Mouse (Mus musculus) lung, embryonic 15.5 days (tissue): Measurements from ENCODE around the gene Pink1. TPM values are rescaled to one million over a fixed set of nuclear protein-coding genes. Genes with fewer than 3 reads are reported as not detected.
"Not testable (repeated sequence)": the region's sequence is repeated elsewhere in the genome, so short reads cannot be mapped to it uniquely, and the experiment has no call there.

ENCODE experiments used
- ATAC-seq: fragments of 200-750 bp; cut with Nextera tagmentation; 2 replicates; pipeline ENCODE4 v1.8.0; 2017; ENCODE audit warnings: moderate number of reproducible peaks, borderline replicate concordance; ENCODE audit not compliant: low FRiP score, low TSS enrichment; ENCODE audit errors: extremely low read depth
- H3K27ac ChIP-seq: fragments of 300-500 bp; sonication (generic); 2 replicates; pipeline ENCODE4 v1.5.1; 2015; ENCODE audit warnings: moderate library complexity, mild to moderate bottlenecking, inconsistent platforms
- H3K27me3 ChIP-seq: fragments of 300-500 bp; sonication (generic); 2 replicates; pipeline ENCODE4 v1.6.1; 2015; ENCODE audit warnings: inconsistent platforms
- H3K36me3 ChIP-seq: fragments of 300-500 bp; sonication (generic); 2 replicates; pipeline ENCODE4 v1.6.1; 2015; ENCODE audit warnings: inconsistent platforms
- H3K4me1 ChIP-seq: fragments of 300-500 bp; sonication (generic); 2 replicates; pipeline ENCODE4 v1.6.1; 2015; ENCODE audit warnings: inconsistent platforms
- H3K4me2 ChIP-seq: fragments of 300-500 bp; sonication (generic); 2 replicates; pipeline ENCODE4 v1.6.1; 2015; ENCODE audit warnings: inconsistent platforms, mild to moderate bottlenecking, moderate library complexity
- H3K4me3 ChIP-seq: fragments of 300-500 bp; sonication (generic); 2 replicates; pipeline ENCODE4 v1.5.1; 2015; ENCODE audit warnings: mild to moderate bottlenecking, inconsistent platforms
- H3K9ac ChIP-seq: fragments of 300-500 bp; sonication (generic); 2 replicates; pipeline ENCODE4 v1.6.1; 2015; ENCODE audit warnings: inconsistent platforms
- H3K9me3 ChIP-seq: fragments of 300-500 bp; sonication (generic); 2 replicates; pipeline ENCODE4 v1.6.1; 2016; ENCODE audit warnings: inconsistent platforms
- WGBS: fragments of 180-500 bp; shearing (Covaris S2); methylation state at CpG from one replicate; pipeline ENCODE4 v1.1.7; 2015; 5-methylcytosine and 5-hydroxymethylcytosine counted together
- polyA plus RNA-seq: library from polyadenylated mRNA; unstranded; fragments of >200 nt; fragmentation: Nextera tagmentation; extraction: Ambion mirVana; gene quantifications from 2 replicates; pipeline ENCODE4 v1.2.1, GENCODE M21; 2015

The Pink1 gene
- polyA plus RNA-seq, 1 experiment from 2014 or later = 47.0 TPM

- no peak overlapping the region for H3K27ac ChIP-seq
- no peaks in the 10 kb centered on the region for H3K36me3 ChIP-seq
- H3K27me3 ChIP-seq = no peaks in the 10 kb centered on the region
- no peak overlapping the region for H3K4me3 ChIP-seq
- 36% methylated on average over 4 of the region's 4 CpGs for WGBS
- no peak overlapping the region for H3K4me2 ChIP-seq
- H3K9ac ChIP-seq = no peak overlapping the region
- no peak for ATAC-seq
- no peaks in the 10 kb centered on the region for H3K9me3 ChIP-seq
- H3K4me1 ChIP-seq = 0 out of 2 replicates have a peak, but pooled peaks cover 3% of the 10 kb centered on the region
Measured at GRCm38 (mm10) chr4:138339963-138340362, 13.9 kb upstream of the Pink1 start.

GRCm38 (mm10) chr4:138337341-138337740 is 11.2 kb upstream of the Pink1 start:
- H3K4me3 ChIP-seq = no peak overlapping the region
- H3K9ac ChIP-seq = no peak overlapping the region
- no peak overlapping the region for H3K27ac ChIP-seq
- H3K9me3 ChIP-seq = no peaks in the 10 kb centered on the region
- no peaks in the 10 kb centered on the region for H3K4me1 ChIP-seq
- H3K4me2 ChIP-seq = no peak overlapping the region
- no peaks in the 10 kb centered on the region; the same call in 1 of the 2 replicates for H3K27me3 ChIP-seq
- no peak for ATAC-seq
- H3K36me3 ChIP-seq = no peaks in the 10 kb centered on the region
- 53% methylated on average over 9 of the region's 9 CpGs for WGBS

GRCm38 (mm10) chr4:138336876-138337275 is 10.8 kb upstream of the Pink1 start:
- Histone ChIP-seq H3K9ac (no peak overlapping the region), H3K27me3 (peaks cover under 1% of the 10 kb centered on the region; the same call in 1 of the 2 replicates), H3K4me3 (no peak overlapping the region), H3K27ac (no peak overlapping the region), H3K4me2 (no peak overlapping the region), H3K9me3 (no peaks in the 10 kb centered on the region), H3K4me1 (no peaks in the 10 kb centered on the region), H3K36me3 (no peaks in the 10 kb centered on the region)
- no peak for ATAC-seq
- WGBS = 54% methylated on average over 5 of the region's 5 CpGs

GRCm38 (mm10) chr4:138335648-138336047 is 9.5 kb upstream of the Pink1 start:
- no peak overlapping the region for H3K4me2 ChIP-seq
- H3K9me3 ChIP-seq = no peaks in the 10 kb centered on the region
- WGBS = 85% methylated on average over 6 of the region's 6 CpGs
- H3K36me3 ChIP-seq = no peaks in the 10 kb centered on the region
- peaks cover 13% of the 10 kb centered on the region for H3K27me3 ChIP-seq
- H3K4me3 ChIP-seq = no peak overlapping the region
- no peaks in the 10 kb centered on the region for H3K4me1 ChIP-seq
- no peak for ATAC-seq
- H3K27ac ChIP-seq = no peak overlapping the region
- H3K9ac ChIP-seq = no peak overlapping the region

- ATAC-seq = no peak
- Histone ChIP-seq H3K36me3 (no peaks in the 10 kb centered on the region), H3K4me1 (no peaks in the 10 kb centered on the region), H3K27ac (no peak overlapping the region), H3K27me3 (peaks cover 19% of the 10 kb centered on the region), H3K9ac (no peak overlapping the region), H3K9me3 (no peaks in the 10 kb centered on the region), H3K4me3 (no peak overlapping the region), H3K4me2 (no peak overlapping the region)
- WGBS = 74% methylated on average over 12 of the region's 12 CpGs
Measured at GRCm38 (mm10) chr4:138335036-138335435, 8.9 kb upstream of the Pink1 start.

- Histone ChIP-seq H3K4me2 (no peak overlapping the region), H3K27me3 (peaks cover 21% of the 10 kb centered on the region), H3K36me3 (no peaks in the 10 kb centered on the region), H3K9ac (no peak overlapping the region), H3K27ac (no peak overlapping the region), H3K4me3 (no peak overlapping the region), H3K9me3 (no peaks in the 10 kb centered on the region), H3K4me1 (no peaks in the 10 kb centered on the region)
- no peak for ATAC-seq
- 75% methylated on average over 4 of the region's 4 CpGs for WGBS
Measured at GRCm38 (mm10) chr4:138333135-138333534, 7.0 kb upstream of the Pink1 start.

GRCm38 (mm10) chr4:138331647-138332046 is 5.5 kb upstream of the Pink1 start:
- Histone ChIP-seq H3K9ac (no peak overlapping the region), H3K27ac (no peak overlapping the region), H3K9me3 (no peaks in the 10 kb centered on the region), H3K36me3 (no peaks in the 10 kb centered on the region), H3K27me3 (peaks cover 21% of the 10 kb centered on the region), H3K4me1 (no peaks in the 10 kb centered on the region), H3K4me2 (no peak overlapping the region), H3K4me3 (no peak overlapping the region)
- WGBS = 69% methylated on average over 9 of the region's 9 CpGs
- ATAC-seq = no peak

GRCm38 (mm10) chr4:138330264-138330671 is 4.2 kb upstream of the Pink1 start:
- H3K36me3 ChIP-seq = no peaks in the 10 kb centered on the region
- H3K9ac ChIP-seq = no peak overlapping the region
- H3K27me3 ChIP-seq = peaks cover 21% of the 10 kb centered on the region
- no peak overlapping the region for H3K4me3 ChIP-seq
- no peaks in the 10 kb centered on the region for H3K9me3 ChIP-seq
- ATAC-seq = no peak
- no peak overlapping the region for H3K4me2 ChIP-seq
- H3K4me1 ChIP-seq = peaks cover 6% of the 10 kb centered on the region
- no peak overlapping the region for H3K27ac ChIP-seq
- 16% methylated on average over 15 of the region's 15 CpGs for WGBS

- Histone ChIP-seq H3K9ac (no peak overlapping the region), H3K27me3 (peaks cover 21% of the 10 kb centered on the region), H3K4me2 (peak overlapping the region; percentile 43), H3K4me3 (peak overlapping the region; percentile 29), H3K36me3 (no peaks in the 10 kb centered on the region), H3K27ac (no peak overlapping the region; the same call in 1 of the 2 replicates), H3K9me3 (no peaks in the 10 kb centered on the region), H3K4me1 (peaks cover 13% of the 10 kb centered on the region)
- WGBS = 62% methylated on average over 7 of the region's 7 CpGs
- ATAC-seq = no peak
Measured at GRCm38 (mm10) chr4:138327891-138328470, 1.9 kb upstream of the Pink1 start.

- H3K9me3 ChIP-seq, H3K4me2 ChIP-seq, H3K9ac ChIP-seq, ATAC-seq, H3K27ac ChIP-seq, H3K4me3 ChIP-seq, H3K36me3 ChIP-seq: not testable (repeated sequence)
- WGBS = 72% methylated on average over 8 of the region's 12 CpGs
- Histone ChIP-seq H3K4me1 (peaks cover 13% of the 10 kb centered on the region), H3K27me3 (peaks cover 21% of the 10 kb centered on the region)
Measured at GRCm38 (mm10) chr4:138327155-138327554, 1.0 kb upstream of the Pink1 start.

GRCm38 (mm10) chr4:138325466-138326076 is 536 bp downstream of the Pink1 start:
- Histone ChIP-seq H3K27ac (peak overlapping the region; percentile 99), H3K36me3 (no peaks in the 10 kb centered on the region), H3K4me2 (peak overlapping the region; percentile 75), H3K9ac (peak overlapping the region; percentile 79), H3K27me3 (peaks cover 7% of the 10 kb centered on the region), H3K9me3 (no peaks in the 10 kb centered on the region), H3K4me3 (peak overlapping the region; percentile 97), H3K4me1 (peaks cover 17% of the 10 kb centered on the region)
- WGBS = under 1% methylated on average over 45 of the region's 45 CpGs
- ATAC-seq = peak; percentile 95

GRCm38 (mm10) chr4:138324451-138324850 is 1.7 kb downstream of the Pink1 start:
- no peaks in the 10 kb centered on the region for H3K36me3 ChIP-seq
- WGBS = 81% methylated on average over 3 of the region's 3 CpGs
- H3K4me3 ChIP-seq = no peak overlapping the region
- H3K9ac ChIP-seq = no peak overlapping the region
- ATAC-seq = no peak
- peaks cover 19% of the 10 kb centered on the region for H3K4me1 ChIP-seq
- H3K4me2 ChIP-seq = no peak overlapping the region
- H3K9me3 ChIP-seq = no peaks in the 10 kb centered on the region
- no peaks in the 10 kb centered on the region for H3K27me3 ChIP-seq
- peak overlapping the region; percentile 66; the same call in 1 of the 2 replicates for H3K27ac ChIP-seq
